Mouse (Mus musculus) T-helper 17 cell (primary cell): Measurements from ENCODE around the gene Lyst.
"Not testable (repeated sequence)": the region's sequence is repeated elsewhere in the genome, so short reads cannot be mapped to it uniquely, and the experiment has no call there.

Experiments
- in situ Hi-C, 2 experiments: fragments of 300-600 bp; cut with MboI, MseI; formaldehyde crosslinking; loops; 1 replicate in 1 of 2; 2 replicates in 1 of 2; pipeline ENCODE4 v1.15.1; 2025; ENCODE audit warnings: high pct_unique_total_duplicates in 2 of 2

Lyst gene

GRCm38 (mm10) chr13:13590048-13591011 is at the start of gene Lyst:
Gene Lyst, plus strand, starts transcription at chr13:13590397.
- in situ Hi-C loops = loop anchor here in 1 of 2 experiments (25.0 kb wide), 1 partner anchor 1022 kb away; the partner anchor contains the start of genes Mrpl32 and Psma2

GRCm38 (mm10) chr13:13543073-13543472 is 47.1 kb upstream of the Lyst start:
- in situ Hi-C loops = not testable (repeated sequence)

- in situ Hi-C loops = no loop called here
Observed at GRCm38 (mm10) chr13:13546792-13547191, 43.4 kb upstream of the Lyst start.

- in situ Hi-C loops = no loop called here
Observed at GRCm38 (mm10) chr13:13547889-13548288, 42.3 kb upstream of the Lyst start.

- in situ Hi-C loops = no loop called here
Observed at GRCm38 (mm10) chr13:13548431-13549190, 41.6 kb upstream of the Lyst start.

GRCm38 (mm10) chr13:13549687-13550660 is 40.2 kb upstream of the Lyst start:
- in situ Hi-C loops = no loop called here

GRCm38 (mm10) chr13:13552020-13552419 is 38.2 kb upstream of the Lyst start:
- in situ Hi-C loops = no loop called here

GRCm38 (mm10) chr13:13553660-13554059 is 36.5 kb upstream of the Lyst start:
- in situ Hi-C loops = no loop called here

- in situ Hi-C loops = no loop called here
Observed at GRCm38 (mm10) chr13:13555196-13555595, 35.0 kb upstream of the Lyst start.

- in situ Hi-C loops = no loop called here
Observed at GRCm38 (mm10) chr13:13557001-13557743, 33.0 kb upstream of the Lyst start.

GRCm38 (mm10) chr13:13558251-13558650 is 31.9 kb upstream of the Lyst start:
- in situ Hi-C loops = no loop called here

GRCm38 (mm10) chr13:13558900-13559299 is 31.3 kb upstream of the Lyst start:
- in situ Hi-C loops = no loop called here

- in situ Hi-C loops = loop anchor here in 1 of 2 experiments (10.0 kb wide), 1 partner anchor 392 kb away; the partner anchor contains the start of gene B3galnt2
Observed at GRCm38 (mm10) chr13:13562571-13562970, 27.6 kb upstream of the Lyst start.

GRCm38 (mm10) chr13:13564116-13564515 is 26.1 kb upstream of the Lyst start:
- in situ Hi-C loops = loop anchor here in 1 of 2 experiments (10.0 kb wide), 1 partner anchor 391 kb away; the partner anchor contains the start of gene B3galnt2

GRCm38 (mm10) chr13:13564541-13564940 is 25.7 kb upstream of the Lyst start:
- in situ Hi-C loops = loop anchor here in 1 of 2 experiments (10.0 kb wide), 1 partner anchor 390 kb away; the partner anchor contains the start of gene B3galnt2

GRCm38 (mm10) chr13:13567640-13568039 is 22.6 kb upstream of the Lyst start:
- in situ Hi-C loops = loop anchor here in 1 of 2 experiments (10.0 kb wide), 1 partner anchor 387 kb away; the partner anchor contains the start of gene B3galnt2

GRCm38 (mm10) chr13:13568824-13569223 is 21.4 kb upstream of the Lyst start:
- in situ Hi-C loops = loop anchor here in 1 of 2 experiments (10.0 kb wide), 1 partner anchor 386 kb away; the partner anchor contains the start of gene B3galnt2

GRCm38 (mm10) chr13:13569603-13570002 is 20.6 kb upstream of the Lyst start:
- in situ Hi-C loops = loop anchor here in 1 of 2 experiments (5.0 to 10.0 kb wide), 2 partner anchors 37 to 385 kb away; partner anchors contain the start of gene B3galnt2

GRCm38 (mm10) chr13:13572060-13572835 is 17.9 kb upstream of the Lyst start:
- in situ Hi-C loops = loop anchor here in 1 of 2 experiments (5.0 kb wide), 1 partner anchor 40 kb away; no protein-coding TSS in a partner anchor
